Mouse (Mus musculus) B cell, adult (primary cell): Measurements from ENCODE around the gene Rnase4. TPM values are rescaled to one million over a fixed set of nuclear protein-coding genes. Genes with fewer than 3 reads are reported as not detected.

Source experiments
- total RNA-seq: library from RNA; stranded (reverse); gene quantifications from 4 replicates; pipeline ENCODE4 v1.2.4, GENCODE M21; 2023; ENCODE audit not compliant: inconsistent age

The Rnase4 gene
- 0.32 to 1.5 TPM (median 0.81 TPM) in 4 replicates for total RNA-seq

DNA sequence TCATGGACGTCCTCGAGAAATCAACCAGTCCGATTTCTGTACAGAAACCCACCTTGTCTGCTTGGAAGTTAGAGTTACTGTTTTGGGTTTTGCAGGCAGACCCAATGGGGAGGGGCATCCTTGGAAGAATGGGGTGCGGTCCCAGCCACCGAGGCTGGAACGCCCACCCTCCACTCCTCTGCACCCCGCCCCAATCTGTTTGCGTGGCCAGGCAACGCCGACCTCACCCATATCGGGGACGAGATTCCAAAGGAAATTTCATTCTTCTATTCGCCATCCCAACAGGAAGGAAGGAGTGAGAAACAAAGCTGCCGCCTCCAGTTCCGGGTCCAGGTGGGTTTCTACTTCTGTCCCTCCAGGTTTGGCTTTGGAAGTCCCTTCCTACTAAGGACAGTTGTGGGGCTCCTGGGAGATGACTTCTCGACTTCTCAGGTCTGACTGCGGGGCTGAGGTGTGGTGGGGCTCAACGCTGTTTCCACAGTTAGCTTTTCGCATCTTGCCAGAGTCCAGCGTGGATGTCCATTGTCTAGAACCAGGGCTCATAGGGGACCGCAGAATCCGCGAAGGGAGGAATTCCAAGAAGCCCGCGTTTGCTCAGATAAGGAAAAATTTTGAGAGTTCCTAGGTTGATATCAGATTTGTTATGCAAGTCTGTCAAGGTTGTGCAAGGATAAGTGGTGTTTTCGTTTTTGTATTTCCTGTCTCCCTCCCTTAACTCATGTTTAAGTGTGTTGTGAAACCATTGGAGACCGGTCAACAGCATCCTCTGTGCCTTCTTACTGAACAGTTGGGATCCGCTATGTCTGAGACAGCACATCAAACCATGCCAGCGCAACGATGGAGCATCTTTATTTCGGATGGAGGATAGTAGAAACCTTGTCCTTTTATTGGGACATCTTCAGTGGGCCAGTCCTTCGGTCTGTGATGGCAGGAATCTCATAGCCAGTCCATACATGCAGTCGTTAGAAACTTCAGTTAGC is at the start of gene Rnase4, which contains the start of gene Ang:
TSS of gene Rnase4 (plus strand) at position 157 of the 980 bp plus-strand sequence.
TSS of gene Ang (plus strand) at position 230 of the 980 bp plus-strand sequence.

DNA sequence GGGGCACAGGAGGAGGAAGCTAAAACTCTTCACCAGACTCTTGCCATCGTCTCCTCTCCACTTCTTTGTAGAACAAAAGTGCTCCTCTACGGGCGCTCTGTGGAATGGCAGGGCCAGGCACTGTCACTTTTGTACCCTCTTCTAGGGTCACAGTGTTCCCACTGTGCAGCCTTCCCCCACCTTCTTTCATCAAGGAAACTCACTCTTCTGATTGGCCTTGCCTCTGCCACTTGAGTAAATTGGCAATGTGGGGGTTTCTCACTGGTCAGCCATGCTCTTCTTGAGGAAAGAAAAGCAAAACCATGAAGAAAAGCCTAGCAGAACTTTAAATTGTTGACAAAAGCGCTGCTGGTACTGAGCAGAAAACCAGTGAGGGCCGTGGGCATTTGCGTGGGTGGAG is 49.1 kb upstream of the Rnase4 start, which contains the start of gene Rnase9:
TSS of gene Rnase9 (minus strand) at position 101 of the 400 bp plus-strand sequence.

DNA sequence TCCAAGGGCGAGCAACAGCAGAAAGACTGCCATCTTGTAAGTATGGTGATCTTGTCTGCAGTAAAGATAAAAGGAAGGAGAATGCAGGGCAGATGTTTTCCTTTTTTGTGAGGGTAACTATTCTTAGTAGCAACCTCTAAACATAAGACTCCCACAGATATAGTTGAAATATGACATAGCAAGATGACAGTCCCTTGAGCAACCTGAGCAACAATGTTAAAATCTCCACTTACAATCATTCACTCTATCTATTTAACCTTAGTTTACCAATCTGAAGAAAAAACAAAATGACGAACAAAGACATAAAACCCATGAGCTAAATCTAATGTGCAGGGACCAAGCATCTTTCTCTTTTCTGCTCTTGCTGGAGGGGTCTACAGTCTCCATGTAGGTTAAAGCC is 40.8 kb upstream of the Rnase4 start, which contains the start of gene Rnase11:
TSS of gene Rnase11 (minus strand) at position 101 of the 400 bp plus-strand sequence.

DNA sequence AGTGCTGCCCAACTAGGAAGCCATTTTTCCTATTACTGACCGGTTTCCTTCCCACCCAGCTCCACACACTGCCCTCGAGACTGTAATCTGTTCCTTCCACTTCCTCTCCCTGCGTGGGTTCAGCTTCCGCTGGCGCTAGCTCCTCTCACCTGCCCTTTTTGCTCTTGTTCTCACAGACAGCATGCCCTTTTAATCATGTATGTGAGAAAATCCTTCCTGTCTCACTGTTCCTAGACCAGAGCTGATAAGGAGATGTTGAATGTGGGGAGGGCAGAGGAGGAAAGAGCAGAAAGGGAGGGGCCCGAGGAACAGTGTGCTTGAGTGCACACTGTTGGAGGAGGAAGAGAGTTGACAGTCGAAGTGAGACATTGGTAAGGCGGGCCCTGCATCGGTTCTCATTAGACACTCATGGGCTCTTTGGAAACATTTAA is 33.5 kb upstream of the Rnase4 start, which contains the start of gene Rnase12:
TSS of gene Rnase12 (minus strand) at position 261 of the 431 bp plus-strand sequence.

DNA sequence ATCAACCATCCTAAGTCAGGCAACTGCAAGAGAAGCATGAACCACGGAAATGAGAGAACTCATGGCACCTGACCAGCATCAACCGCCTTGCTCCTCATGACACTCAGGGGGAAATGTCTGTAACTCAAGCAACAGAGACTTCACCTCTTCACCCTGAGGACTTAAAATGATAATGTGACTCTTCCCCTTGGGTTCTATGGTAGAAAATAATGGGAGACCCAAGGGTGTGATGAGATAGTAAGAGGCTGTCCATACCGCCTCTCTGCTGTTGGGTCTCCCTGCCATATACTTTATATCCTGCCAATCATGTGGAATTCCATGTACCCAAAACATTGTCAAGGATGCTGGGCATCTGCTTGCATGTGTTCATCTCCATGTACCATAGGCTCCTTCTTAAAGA is 16.5 kb upstream of the Rnase4 start, which contains the start of gene Olfr750:
TSS of gene Olfr750 (minus strand) at position 101 of the 400 bp plus-strand sequence.

DNA sequence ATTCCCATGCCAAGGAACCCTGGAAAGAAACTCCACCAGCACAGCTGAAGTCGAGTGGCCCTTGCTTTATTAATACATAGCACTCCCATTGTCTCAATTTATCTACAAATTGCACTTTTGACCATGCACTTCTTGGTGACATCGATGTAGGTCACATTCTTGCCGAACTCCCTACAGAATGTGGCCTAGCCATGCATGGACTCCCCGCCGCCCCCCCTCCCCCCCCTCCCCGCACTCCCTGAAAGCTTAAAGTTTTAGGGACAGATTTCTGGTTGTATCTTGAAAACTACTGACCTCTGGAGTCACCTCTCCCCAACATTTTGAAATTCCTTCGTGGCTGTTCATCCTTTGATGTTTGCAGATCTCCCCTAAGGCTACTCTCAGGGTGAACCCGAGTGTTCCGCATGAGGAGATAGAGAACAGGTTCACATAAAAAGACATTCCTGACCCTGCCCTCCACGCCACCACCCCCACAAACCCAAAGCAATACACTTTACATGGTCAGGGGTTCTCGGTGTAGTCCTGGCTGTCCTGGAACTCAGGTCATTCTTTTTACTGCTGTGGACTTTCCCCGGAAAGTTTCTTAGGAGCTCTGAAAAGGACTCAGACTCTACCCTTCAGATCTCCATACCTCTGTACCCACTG is 23.2 kb downstream of the Rnase4 start, which contains the start of gene Eddm3b:
TSS of gene Eddm3b (plus strand) at position 511 of the 645 bp plus-strand sequence.

DNA sequence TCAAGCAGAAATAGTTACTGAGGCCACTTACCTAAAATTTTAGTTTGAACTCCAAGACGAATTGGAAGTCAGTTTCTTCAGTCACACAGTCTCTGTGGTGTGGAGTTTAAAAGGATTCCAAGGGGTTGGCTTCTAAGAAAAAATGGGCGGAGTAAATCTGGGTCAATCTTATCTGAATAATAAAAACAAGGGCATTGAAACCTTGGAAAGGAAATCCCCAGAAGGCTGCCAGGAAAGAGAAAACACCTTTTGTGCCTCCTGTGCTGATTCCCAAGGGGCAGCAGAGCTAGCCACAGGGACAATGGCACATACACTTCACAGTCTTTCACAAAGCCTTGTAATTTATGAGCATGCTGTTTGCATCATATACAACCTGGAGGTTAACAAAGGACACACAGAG is 55.8 kb downstream of the Rnase4 start, which contains the start of gene Rnase1:
TSS of gene Rnase1 (minus strand) at position 101 of the 400 bp plus-strand sequence.

Other genes starting within 250 kb of the Rnase4 start
- gene Tep1, start 220.5 kb upstream of the Rnase4 start, total RNA-seq: 50.0 to 57.6 TPM (median 57.1 TPM) in 4 replicates
- not detected in 4 replicates for gene Klhl33, start 193.6 kb upstream of the Rnase4 start, total RNA-seq
- 52.9 to 58.7 TPM (median 56.4 TPM) in 4 replicates for gene Osgep, start 166.2 kb upstream of the Rnase4 start, total RNA-seq
- gene Apex1, start 166.1 kb upstream of the Rnase4 start, total RNA-seq: 45.2 to 63.2 TPM (median 45.7 TPM) in 4 replicates
- 224 to 227 TPM (median 225 TPM) in 4 replicates for gene Pip4p1, start 160.2 kb upstream of the Rnase4 start, total RNA-seq
- gene Pnp, start 160.0 kb upstream of the Rnase4 start, total RNA-seq: 32.7 to 38.2 TPM (median 37.1 TPM) in 4 replicates
- gene Gm49342, start 146.6 kb upstream of the Rnase4 start, total RNA-seq: 21.2 to 39.4 TPM (median 23.8 TPM) in 4 replicates
- 1.2 to 3.4 TPM (median 2.5 TPM) in 4 replicates for gene Pnp2, start 135.1 kb upstream of the Rnase4 start, total RNA-seq
- not detected in 4 replicates for gene Rnase10, start 83.3 kb upstream of the Rnase4 start, total RNA-seq
- gene Rnase9, start 49.2 kb upstream of the Rnase4 start, total RNA-seq: not detected in 4 replicates
- gene Rnase11, start 40.9 kb upstream of the Rnase4 start, total RNA-seq: not detected in 4 replicates
- 1.1 to 2.9 TPM (median 1.6 TPM) in 3 of 4 replicates, not detected in the other for gene Rnase12, start 33.4 kb upstream of the Rnase4 start, total RNA-seq
- not detected in 4 replicates for gene Olfr750, start 16.6 kb upstream of the Rnase4 start, total RNA-seq
- gene Ang, start 73 bp downstream of the Rnase4 start, total RNA-seq: not detected in 4 replicates
- not detected in 4 replicates for gene Eddm3b, start 23.3 kb downstream of the Rnase4 start, total RNA-seq
- 106 to 123 TPM (median 116 TPM) in 4 replicates for gene Rnase6, start 32.8 kb downstream of the Rnase4 start, total RNA-seq
- 0.72 TPM in 1 of 4 replicates, not detected in the others for gene Rnase1, start 55.7 kb downstream of the Rnase4 start, total RNA-seq
- not detected in 4 replicates for gene Rnase2b, start 71.2 kb downstream of the Rnase4 start, total RNA-seq
- not detected in 4 replicates for gene Ang2, start 108.1 kb downstream of the Rnase4 start, total RNA-seq
- not detected in 4 replicates for gene Ear14, start 112.3 kb downstream of the Rnase4 start, total RNA-seq
- not detected in 4 replicates for gene Rnase2a, start 165.0 kb downstream of the Rnase4 start, total RNA-seq